Mouse (Mus musculus) midbrain, postnatal 0 days (tissue): ENCODE data around the gene Rgcc. TPM values are rescaled to one million over a fixed set of nuclear protein-coding genes. Genes with fewer than 3 reads are reported as not detected.
A peak's percentile ranks its signal among the peaks of the same experiment; 100 is the strongest.

Experiments
- ATAC-seq: fragments of 200-750 bp; cut with Nextera tagmentation; 2 replicates; pipeline ENCODE4 v1.8.0; 2017; ENCODE audit warnings: moderate number of reproducible peaks, mild to moderate bottlenecking, moderate TSS enrichment, moderate library complexity; ENCODE audit not compliant: low FRiP score
- DNase-seq: peaks from one replicate; pipeline ENCODE4 v3.0.0-alpha.2; 2015; ENCODE audit warnings: low spot score
- H3K27ac ChIP-seq: fragments of 300-500 bp; sonication (generic); 2 replicates; pipeline ENCODE4 v1.5.1; 2014; ENCODE audit warnings: low read depth, mild to moderate bottlenecking, low read length, mixed read lengths
- H3K27me3 ChIP-seq: fragments of 300-500 bp; sonication (generic); 2 replicates; pipeline ENCODE4 v1.6.1; 2014; ENCODE audit warnings: low read length, control low read depth, mixed read lengths; ENCODE audit not compliant: insufficient read depth
- H3K36me3 ChIP-seq: fragments of 300-500 bp; sonication (generic); 2 replicates; pipeline ENCODE4 v1.6.1; 2014; ENCODE audit warnings: low read length, control low read depth, mixed read lengths; ENCODE audit not compliant: insufficient read depth
- H3K4me1 ChIP-seq: fragments of 300-500 bp; sonication (generic); 2 replicates; pipeline ENCODE4 v1.6.1; 2014; ENCODE audit warnings: mild to moderate bottlenecking, control low read depth, antibody characterized with exemption, low read length, mixed read lengths; ENCODE audit not compliant: insufficient read depth
- H3K4me2 ChIP-seq: fragments of 300-500 bp; sonication (generic); 2 replicates; pipeline ENCODE4 v1.6.1; 2014; ENCODE audit warnings: low read depth, mild to moderate bottlenecking, low read length, mixed read lengths; ENCODE audit not compliant: poor library complexity, severe bottlenecking
- H3K4me3 ChIP-seq: fragments of 300-500 bp; sonication (generic); 2 replicates; pipeline ENCODE4 v1.5.1; 2014; ENCODE audit warnings: low read depth, mild to moderate bottlenecking, low read length, moderate library complexity
- H3K9ac ChIP-seq: fragments of 300-500 bp; sonication (generic); replicated peaks from 2 replicates; pipeline ENCODE4 v1.6.1; 2014; ENCODE audit warnings: mild to moderate bottlenecking, low read length, moderate library complexity, mixed read lengths; ENCODE audit not compliant: poor library complexity, severe bottlenecking
- H3K9me3 ChIP-seq: fragments of 300-500 bp; sonication (generic); 2 replicates; pipeline ENCODE4 v1.6.1; 2016; ENCODE audit warnings: low read length, control low read depth
- CTCF ChIP-seq: IDR thresholded peaks from 2 replicates; pipeline ENCODE4 v1.5.1; 2016; ENCODE audit warnings: antibody characterized with exemption, mild to moderate bottlenecking
- WGBS: fragments of 180-500 bp; shearing (Covaris S2); extraction: QIAGEN DNeasy Blood & Tissue Kit; methylation state at CpG from one replicate; pipeline ENCODE4 v1.1.7; 2014; 5-methylcytosine and 5-hydroxymethylcytosine counted together
- polyA plus RNA-seq: library from polyadenylated mRNA; unstranded; fragments of >200 nt; fragmentation: Nextera tagmentation; extraction: Ambion mirVana; gene quantifications from 2 replicates; pipeline ENCODE4 v1.2.1, GENCODE M21; 2015
- total RNA-seq: library from RNA; depleted of rRNA; stranded (reverse); fragments of >200 nt; gene quantifications from 2 replicates; pipeline ENCODE4 v1.2.3, GENCODE M21; 2014

The Rgcc gene
- total and polyA plus RNA-seq, 2 experiments from 2014 or later = 29.9 to 64.3 TPM

GRCm38 (mm10) chr14:79307138-79307537 lies 5.7 kb upstream of the Rgcc start:
- no peaks in the 10 kb centered on the region for H3K9me3 ChIP-seq
- no peaks in the 10 kb centered on the region for H3K27me3 ChIP-seq
- no peak overlapping the region for H3K9ac ChIP-seq
- WGBS = 90% methylated on average over 7 of the region's 7 CpGs
- no peak for DNase-seq
- no peaks in the 10 kb centered on the region for H3K4me1 ChIP-seq
- H3K36me3 ChIP-seq = no peaks in the 10 kb centered on the region
- H3K4me3 ChIP-seq = no peak overlapping the region
- ATAC-seq = no peak
- H3K27ac ChIP-seq = no peak overlapping the region
- TF ChIP-seq CTCF = no peak
- H3K4me2 ChIP-seq = no peak overlapping the region

GRCm38 (mm10) chr14:79304873-79305464 lies 3.5 kb upstream of the Rgcc start:
- H3K27ac ChIP-seq = no peak overlapping the region
- H3K4me2 ChIP-seq = no peak overlapping the region
- no peak overlapping the region for H3K9ac ChIP-seq
- no peaks in the 10 kb centered on the region for H3K4me1 ChIP-seq
- TF ChIP-seq CTCF = no peak
- H3K4me3 ChIP-seq = no peak overlapping the region
- H3K27me3 ChIP-seq = peaks cover 2% of the 10 kb centered on the region; the same call in 1 of the 2 replicates
- DNase-seq (no peak), ATAC-seq (no peak)
- WGBS = 90% methylated on average over 6 of the region's 6 CpGs
- H3K36me3 ChIP-seq = no peaks in the 10 kb centered on the region
- H3K9me3 ChIP-seq = no peaks in the 10 kb centered on the region

GRCm38 (mm10) chr14:79303150-79303549 lies 1.7 kb upstream of the Rgcc start:
- Histone ChIP-seq H3K27me3 (peaks cover 10% of the 10 kb centered on the region; the same call in 1 of the 2 replicates), H3K4me3 (no peak overlapping the region), H3K4me1 (no peaks in the 10 kb centered on the region), H3K4me2 (no peak overlapping the region), H3K36me3 (no peaks in the 10 kb centered on the region), H3K27ac (no peak overlapping the region), H3K9ac (no peak overlapping the region), H3K9me3 (no peaks in the 10 kb centered on the region)
- DNase-seq = no peak
- no peak for TF ChIP-seq CTCF
- no peak for ATAC-seq
- 84% methylated on average over 2 of the region's 2 CpGs for WGBS

GRCm38 (mm10) chr14:79300641-79301350 lies 649 bp downstream of the Rgcc start:
- H3K4me3 ChIP-seq = peak overlapping the region; percentile 55
- no peaks in the 10 kb centered on the region for H3K9me3 ChIP-seq
- no peaks in the 10 kb centered on the region for H3K36me3 ChIP-seq
- peaks cover 10% of the 10 kb centered on the region; the same call in 1 of the 2 replicates for H3K27me3 ChIP-seq
- no peak for TF ChIP-seq CTCF
- WGBS = under 1% methylated on average over 52 of the region's 52 CpGs
- H3K4me2 ChIP-seq = peak overlapping the region; percentile 98
- peak; percentile 55 for DNase-seq
- peak; percentile 28 for ATAC-seq
- no peaks in the 10 kb centered on the region for H3K4me1 ChIP-seq
- peak overlapping the region; percentile 55 for H3K9ac ChIP-seq
- no peak overlapping the region for H3K27ac ChIP-seq

GRCm38 (mm10) chr14:79299796-79300195 lies 1.6 kb downstream of the Rgcc start:
- TF ChIP-seq CTCF = no peak
- WGBS = 25% methylated on average over 6 of the region's 6 CpGs
- Histone ChIP-seq H3K4me1 (no peaks in the 10 kb centered on the region), H3K27ac (no peak overlapping the region), H3K36me3 (no peaks in the 10 kb centered on the region), H3K27me3 (peaks cover 10% of the 10 kb centered on the region; the same call in 1 of the 2 replicates), H3K4me3 (peak overlapping the region; percentile 55), H3K9ac (0 out of 2 replicates have a peak overlapping the region, but pooled peaks have one; percentile 39), H3K9me3 (no peaks in the 10 kb centered on the region), H3K4me2 (peak overlapping the region; percentile 98)
- no peak for DNase-seq
- no peak for ATAC-seq

GRCm38 (mm10) chr14:79299230-79299629 lies 2.2 kb downstream of the Rgcc start:
- Histone ChIP-seq H3K9ac (no peak overlapping the region), H3K4me1 (no peaks in the 10 kb centered on the region), H3K36me3 (no peaks in the 10 kb centered on the region), H3K27me3 (peaks cover 10% of the 10 kb centered on the region; the same call in 1 of the 2 replicates), H3K4me2 (peak overlapping the region; percentile 20; the same call in 1 of the 2 replicates), H3K9me3 (no peaks in the 10 kb centered on the region), H3K27ac (no peak overlapping the region), H3K4me3 (peak overlapping the region; percentile 14; the same call in 1 of the 2 replicates)
- ATAC-seq (no peak), DNase-seq (no peak)
- TF ChIP-seq CTCF = no peak
- WGBS = 53% methylated on average over 4 of the region's 4 CpGs
